Mouse (Mus musculus): ENCODE measurements around the gene Sec14l1.

GRCm38 (mm10) chr11:117145451-117146117 is 30.6 kb downstream of the Sec14l1 start:
- TF ChIP-seq POLR2A (IDR thresholded peaks at IDR 0.05; ENCODE audit: borderline replicate concordance, control insufficient read depth, low read depth, low read length) (no peak), CTCF (IDR thresholded peaks at IDR 0.05; ENCODE audit: control insufficient read depth, insufficient read depth, low read length) (peak; percentile 34; the same call in 1 of the 2 replicates)
